Mouse (Mus musculus): ENCODE measurements around the gene Cib2.

DNA sequence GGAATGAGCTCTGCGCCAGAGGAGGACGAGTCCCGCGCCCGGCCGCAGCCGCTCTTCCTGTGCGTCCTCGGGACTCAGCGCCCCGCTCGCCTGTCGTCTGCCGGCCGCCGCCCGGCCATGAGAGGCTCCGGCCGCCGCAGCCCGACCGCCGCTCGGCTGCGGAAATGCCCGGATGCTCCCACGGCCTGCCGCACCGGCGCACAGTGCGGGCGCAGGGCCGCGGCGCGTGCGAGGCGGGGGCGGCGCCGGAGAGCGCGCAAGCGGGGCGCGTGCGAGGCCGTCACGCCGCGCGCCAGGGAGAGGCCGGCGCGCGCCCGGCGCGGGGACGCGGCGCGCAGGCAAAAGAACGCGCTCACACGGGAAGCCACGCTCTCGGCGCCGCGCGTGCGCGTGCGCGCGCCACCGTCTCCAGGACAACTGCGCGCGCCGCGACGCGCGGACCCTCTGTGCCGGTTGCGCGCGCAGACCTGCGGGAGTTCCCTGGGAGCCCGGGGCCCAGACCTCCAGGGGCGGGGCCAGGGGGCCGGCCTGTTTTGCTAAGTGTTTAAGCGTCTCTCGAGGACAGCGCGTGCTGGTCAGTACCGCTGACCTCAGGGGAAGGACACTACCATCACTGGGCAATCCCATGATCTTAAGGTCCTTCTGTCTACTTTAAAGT is 58.4 kb downstream of the Cib2 start, which contains the start of gene Dmxl2:
- no peak for TF ChIP-seq CTCF (conservative IDR thresholded peaks at IDR 0.05; ENCODE audit: low read length)
- TF ChIP-seq POU5F1 (IDR thresholded peaks at IDR 0.05; ENCODE audit: borderline replicate concordance, low read length), result no peak
- TF ChIP-seq NANOG (IDR thresholded peaks at IDR 0.05; ENCODE audit: borderline replicate concordance, low read length), result no peak
